Mouse (Mus musculus): Measurements from ENCODE around the gene Brinp1.

The Brinp1 gene

GRCm38 (mm10) chr4:68954322-68954901, at the start of gene Brinp1:
Brinp1 (minus strand) TSS chr4:68954397.
- peak; percentile 92 for ATAC-seq (ENCODE audit: insufficient number of reproducible peaks, low FRiP score, low TSS enrichment)

- ATAC-seq (ENCODE audit: insufficient number of reproducible peaks, low FRiP score, low TSS enrichment) = no peak
These were observed 3.1 kb upstream of the Brinp1 start for GRCm38 (mm10) chr4:68957265-68957664.

GRCm38 (mm10) chr4:68955621-68956020, 1.4 kb upstream of the Brinp1 start:
- no peak for ATAC-seq (ENCODE audit: insufficient number of reproducible peaks, low FRiP score, low TSS enrichment)

- ATAC-seq (ENCODE audit: insufficient number of reproducible peaks, low FRiP score, low TSS enrichment) = peak; percentile 5; the same call in 1 of the 2 replicates
These were observed 403 bp downstream of the Brinp1 start for GRCm38 (mm10) chr4:68953667-68954321.

GRCm38 (mm10) chr4:68953131-68953551, 1.1 kb downstream of the Brinp1 start:
- no peak for ATAC-seq (ENCODE audit: insufficient number of reproducible peaks, low FRiP score, low TSS enrichment)

GRCm38 (mm10) chr4:68950556-68950955, 3.6 kb downstream of the Brinp1 start:
- ATAC-seq (ENCODE audit: insufficient number of reproducible peaks, low FRiP score, low TSS enrichment) = peak; percentile 37; the same call in 1 of the 2 replicates

- ATAC-seq (ENCODE audit: insufficient number of reproducible peaks, low FRiP score, low TSS enrichment) = no peak
These were observed 11.3 kb downstream of the Brinp1 start for GRCm38 (mm10) chr4:68942938-68943337.

GRCm38 (mm10) chr4:68930022-68930421, 24.2 kb downstream of the Brinp1 start:
- ATAC-seq (ENCODE audit: insufficient number of reproducible peaks, low FRiP score, low TSS enrichment) = no peak

- no peak for ATAC-seq (ENCODE audit: insufficient number of reproducible peaks, low FRiP score, low TSS enrichment)
These were observed 28.1 kb downstream of the Brinp1 start for GRCm38 (mm10) chr4:68926091-68926490.

GRCm38 (mm10) chr4:68922944-68923343, 31.3 kb downstream of the Brinp1 start:
- no peak for ATAC-seq (ENCODE audit: insufficient number of reproducible peaks, low FRiP score, low TSS enrichment)

GRCm38 (mm10) chr4:68922504-68922903, 31.7 kb downstream of the Brinp1 start:
- no peak for ATAC-seq (ENCODE audit: insufficient number of reproducible peaks, low FRiP score, low TSS enrichment)

GRCm38 (mm10) chr4:68920127-68920526, 34.1 kb downstream of the Brinp1 start:
- no peak for ATAC-seq (ENCODE audit: insufficient number of reproducible peaks, low FRiP score, low TSS enrichment)

- no peak for ATAC-seq (ENCODE audit: insufficient number of reproducible peaks, low FRiP score, low TSS enrichment)
These were observed 43.3 kb downstream of the Brinp1 start for GRCm38 (mm10) chr4:68910942-68911341.

GRCm38 (mm10) chr4:68906417-68907210, 47.6 kb downstream of the Brinp1 start:
- ATAC-seq (ENCODE audit: insufficient number of reproducible peaks, low FRiP score, low TSS enrichment) = peak; percentile 46

GRCm38 (mm10) chr4:68890526-68890925, 63.7 kb downstream of the Brinp1 start:
- ATAC-seq (ENCODE audit: insufficient number of reproducible peaks, low FRiP score, low TSS enrichment) = no peak

GRCm38 (mm10) chr4:68886276-68886675, 67.9 kb downstream of the Brinp1 start:
- ATAC-seq (ENCODE audit: insufficient number of reproducible peaks, low FRiP score, low TSS enrichment) = no peak

- no peak for ATAC-seq (ENCODE audit: insufficient number of reproducible peaks, low FRiP score, low TSS enrichment)
These were observed 82.2 kb downstream of the Brinp1 start for GRCm38 (mm10) chr4:68872028-68872427.

GRCm38 (mm10) chr4:68865135-68865767, 88.9 kb downstream of the Brinp1 start:
- peak; percentile 85 for ATAC-seq (ENCODE audit: insufficient number of reproducible peaks, low FRiP score, low TSS enrichment)

- ATAC-seq (ENCODE audit: insufficient number of reproducible peaks, low FRiP score, low TSS enrichment) = peak; percentile 75
These were observed 89.5 kb downstream of the Brinp1 start for GRCm38 (mm10) chr4:68864668-68865067.

- peak; percentile 85 for ATAC-seq (ENCODE audit: insufficient number of reproducible peaks, low FRiP score, low TSS enrichment)
These were observed 97.3 kb downstream of the Brinp1 start for GRCm38 (mm10) chr4:68856868-68857267.

- ATAC-seq (ENCODE audit: insufficient number of reproducible peaks, low FRiP score, low TSS enrichment) = no peak
These were observed 104.5 kb downstream of the Brinp1 start for GRCm38 (mm10) chr4:68849671-68850070.

Measured in cerebellum, adult (tissue).